23 mouse cellular contexts compared by ENCODE assay signal in the genomic region with DNA sequence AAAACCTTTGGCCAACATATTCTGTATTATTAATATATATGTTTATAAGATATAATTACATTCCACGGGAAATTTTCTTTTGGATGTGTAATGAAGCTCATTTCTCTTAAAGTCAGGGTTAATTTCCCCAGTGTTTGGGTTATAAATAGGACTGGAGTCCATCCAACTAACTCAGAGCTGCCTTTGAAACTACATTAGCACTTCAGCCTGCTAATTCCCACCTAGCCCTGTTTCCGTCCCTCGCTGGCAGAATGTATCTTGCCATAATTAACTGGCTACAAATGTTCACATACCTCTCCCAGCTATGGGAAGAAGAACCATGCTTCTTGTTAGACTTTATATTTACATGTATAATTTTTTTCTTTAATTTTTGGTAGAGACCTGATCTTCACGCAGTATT.
A peak's percentile ranks its signal among the peaks of the same experiment; 100 is the strongest.
DNase-seq lines count a peak whose midpoint lies in the region; ATAC-seq and TF ChIP-seq lines count a peak whose summit lies in the region.
"Had no signal": no experiment of that assay in that cellular context is flagged by ENCODE, and none has a peak within 500 bp of the region (broad histone marks: within the 10 kb centered on the region; RNA-seq: fewer than 3 reads in every experiment).

No protein-coding gene starts in this region.

- no peaks in the 10 kb centered on the region for H3K27me3 ChIP-seq in forebrain, embryonic 15.5 days
- no peaks in the 10 kb centered on the region for H3K27me3 ChIP-seq in forebrain, embryonic 12.5 days
- no peaks in the 10 kb centered on the region for H3K27me3 ChIP-seq in heart, embryonic 15.5 days
- H3K27me3 ChIP-seq in heart, embryonic 11.5 days (ENCODE audit: control insufficient read depth, insufficient read depth, low read length): no peaks in the 10 kb centered on the region
- no peaks in the 10 kb centered on the region for H3K27me3 ChIP-seq in cerebellum, adult 2 months (ENCODE audit: control insufficient read depth, insufficient read depth, low read length)
- H3K27me3 ChIP-seq: embryonic facial prominence, embryonic 15.5 days; kidney, embryonic 15.5 days; limb, embryonic 12.5 days had no signal

- H3K4me2 ChIP-seq in forebrain, embryonic 15.5 days (replicated peaks): no peak overlapping the region
- H3K4me2 ChIP-seq in forebrain, embryonic 12.5 days: no peak overlapping the region
- 0 out of 2 replicates have a peak overlapping the region, but pooled peaks have one; percentile 0 for H3K4me2 ChIP-seq in heart, embryonic 15.5 days
- H3K4me2 ChIP-seq in heart, embryonic 11.5 days: no peak overlapping the region
- H3K4me2 ChIP-seq: embryonic facial prominence, embryonic 15.5 days; kidney, embryonic 15.5 days; limb, embryonic 12.5 days; liver, embryonic 11.5 days had no signal

- 0 out of 2 replicates have a peak, but pooled peaks have one; percentile 29 for ATAC-seq in forebrain, embryonic 15.5 days (replicated peaks)
- no peak for ATAC-seq in forebrain, embryonic 12.5 days (ENCODE audit: low FRiP score)
- no peak; the same call in 1 of the 2 replicates for ATAC-seq in heart, embryonic 15.5 days (replicated peaks; ENCODE audit: insufficient number of reproducible peaks, insufficient read depth, low FRiP score, low read depth)
- no peak for ATAC-seq in heart, embryonic 11.5 days (replicated peaks; ENCODE audit: insufficient number of reproducible peaks, low FRiP score, low TSS enrichment)
- ATAC-seq: CD4-positive, CD25-positive, alpha-beta regulatory T cell, adult 4 months; liver, postnatal 0 days; lung, postnatal 0 days had no signal

- H3K4me3 ChIP-seq in forebrain, embryonic 15.5 days: no peak overlapping the region
- H3K4me3 ChIP-seq in forebrain, embryonic 12.5 days (replicated peaks): no peak overlapping the region
- H3K4me3 ChIP-seq in heart, embryonic 15.5 days: no peak overlapping the region
- H3K4me3 ChIP-seq in heart, embryonic 11.5 days (ENCODE audit: low read depth, low read length): no peak overlapping the region
- no peak overlapping the region for H3K4me3 ChIP-seq in cerebellum, adult 2 months (replicated peaks; ENCODE audit: insufficient read depth, low read depth, low read length)
- H3K4me3 ChIP-seq: embryonic facial prominence, embryonic 15.5 days; kidney, embryonic 15.5 days; limb, embryonic 12.5 days had no signal

- DNase-seq in right cerebral cortex, adult 18-20 months: peak; percentile 7
- DNase-seq in right cerebral cortex, postnatal 14 days: no peak
- DNase-seq in cerebellum, adult 2 months: no peak
- DNase-seq: adrenal gland, postnatal 25 days; cerebellum, adult 18-20 months; cerebellum, postnatal 36 days; embryo, embryonic 11 days; gastrocnemius, postnatal 25 days; kidney, adult 11 months; liver, postnatal 0 days; right cerebral cortex, postnatal 25 days; thymus, postnatal 14 days had no signal

- no peak overlapping the region for H3K27ac ChIP-seq in forebrain, embryonic 15.5 days (replicated peaks)
- H3K27ac ChIP-seq in forebrain, embryonic 12.5 days: no peak overlapping the region
- H3K27ac ChIP-seq in heart, embryonic 15.5 days: peak overlapping the region; percentile 83
- no peak overlapping the region for H3K27ac ChIP-seq in heart, embryonic 11.5 days (ENCODE audit: low read depth, low read length)
- H3K27ac ChIP-seq in cerebellum, adult 2 months (ENCODE audit: insufficient read depth, low read length): no peak overlapping the region
- H3K27ac ChIP-seq: embryonic facial prominence, embryonic 15.5 days; kidney, embryonic 15.5 days; limb, embryonic 12.5 days; macrophage had no signal

- 49% methylated on average over 4 of the region's 4 CpGs for WGBS in forebrain, embryonic 15.5 days
- 87% methylated on average over 4 of the region's 4 CpGs for WGBS in forebrain, embryonic 12.5 days
- WGBS in heart, embryonic 15.5 days: 48% methylated on average over 4 of the region's 4 CpGs
- WGBS in heart, embryonic 11.5 days (ENCODE audit: insufficient replicate concordance): 75% methylated on average over 4 of the region's 4 CpGs
- 61% methylated on average over 4 of the region's 4 CpGs for WGBS in cerebellum, adult 2 months

- H3K9me3 ChIP-seq in forebrain, embryonic 15.5 days: no peaks in the 10 kb centered on the region
- H3K9me3 ChIP-seq in forebrain, embryonic 12.5 days: no peaks in the 10 kb centered on the region
- no peaks in the 10 kb centered on the region for H3K9me3 ChIP-seq in heart, embryonic 15.5 days (replicated peaks)
- no peaks in the 10 kb centered on the region for H3K9me3 ChIP-seq in heart, embryonic 11.5 days (replicated peaks; ENCODE audit: control insufficient read depth, low read length)
- H3K9me3 ChIP-seq: embryonic facial prominence, embryonic 15.5 days; kidney, embryonic 15.5 days; limb, embryonic 12.5 days had no signal

- no peak for TF ChIP-seq CTCF in cerebellum, adult 2 months (IDR thresholded peaks at IDR 0.05; ENCODE audit: borderline replicate concordance, insufficient read depth, low read depth, low read length)

- H3K4me1 ChIP-seq in forebrain, embryonic 15.5 days: no peaks in the 10 kb centered on the region
- no peaks in the 10 kb centered on the region for H3K4me1 ChIP-seq in forebrain, embryonic 12.5 days
- peaks cover 14% of the 10 kb centered on the region for H3K4me1 ChIP-seq in heart, embryonic 15.5 days (replicated peaks)
- H3K4me1 ChIP-seq in heart, embryonic 11.5 days (ENCODE audit: control insufficient read depth, insufficient read depth, low read length): no peaks in the 10 kb centered on the region
- no peaks in the 10 kb centered on the region for H3K4me1 ChIP-seq in cerebellum, adult 2 months (ENCODE audit: control insufficient read depth, insufficient read depth, low read length)
- H3K4me1 ChIP-seq: embryonic facial prominence, embryonic 15.5 days; kidney, embryonic 15.5 days had no signal

- TF ChIP-seq POLR2A in cerebellum, adult 2 months (IDR thresholded peaks at IDR 0.05; ENCODE audit: borderline replicate concordance, insufficient read depth, low read length): no peak

- H3K9ac ChIP-seq in forebrain, embryonic 15.5 days (replicated peaks): no peak overlapping the region
- no peak overlapping the region for H3K9ac ChIP-seq in forebrain, embryonic 12.5 days
- no peak overlapping the region for H3K9ac ChIP-seq in heart, embryonic 15.5 days
- H3K9ac ChIP-seq in heart, embryonic 11.5 days (ENCODE audit: low read depth, low read length): no peak overlapping the region
- H3K9ac ChIP-seq: embryonic facial prominence, embryonic 15.5 days; kidney, embryonic 15.5 days; limb, embryonic 12.5 days; liver, postnatal 0 days had no signal

- H3K36me3 ChIP-seq in forebrain, embryonic 15.5 days: no peaks in the 10 kb centered on the region
- H3K36me3 ChIP-seq in forebrain, embryonic 12.5 days (replicated peaks): no peaks in the 10 kb centered on the region
- 0 out of 2 replicates have a peak, but pooled peaks cover 9% of the 10 kb centered on the region for H3K36me3 ChIP-seq in heart, embryonic 15.5 days
- H3K36me3 ChIP-seq in heart, embryonic 11.5 days (ENCODE audit: control insufficient read depth, insufficient read depth, low read length): peaks cover 11% of the 10 kb centered on the region; the same call in 1 of the 2 replicates
